Mouse (Mus musculus): Measurements from ENCODE around the gene Tcf19.

DNA sequence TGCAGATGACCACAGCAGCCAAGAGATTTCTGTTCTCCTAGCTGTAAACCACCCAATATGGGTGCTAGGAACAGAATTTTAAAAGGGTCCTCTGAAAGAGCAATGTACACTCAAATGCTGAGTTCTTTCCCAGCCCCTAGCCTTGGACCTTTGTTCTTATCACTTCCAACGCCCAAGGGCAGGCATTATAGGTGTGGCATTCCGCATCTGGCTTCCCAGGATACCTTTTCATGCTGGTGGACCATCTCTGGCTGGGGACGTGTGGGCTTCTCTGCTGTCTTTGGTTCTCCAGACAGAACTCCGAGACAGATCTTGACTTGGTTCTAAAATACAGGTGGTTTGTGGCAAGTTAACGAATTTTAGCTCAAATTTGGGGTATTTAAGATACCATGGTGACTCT, 13.9 kb downstream of the Tcf19 start:
- TF ChIP-seq CTCF (IDR thresholded peaks at IDR 0.05; ENCODE audit: low read depth, low read length) (no peak), POLR2A (IDR thresholded peaks at IDR 0.05; ENCODE audit: borderline replicate concordance, low read depth, low read length) (no peak)
